Mouse (Mus musculus): ENCODE data around the gene Calhm3. TPM values are rescaled to one million over a fixed set of nuclear protein-coding genes. Genes with fewer than 3 reads are reported as not detected.
"Not testable (repeated sequence)": the region's sequence is repeated elsewhere in the genome, so short reads cannot be mapped to it uniquely, and the experiment has no call there.

Calhm3 gene
- polyA plus RNA-seq, 1 experiment from 2014 or later: not detected

DNA sequence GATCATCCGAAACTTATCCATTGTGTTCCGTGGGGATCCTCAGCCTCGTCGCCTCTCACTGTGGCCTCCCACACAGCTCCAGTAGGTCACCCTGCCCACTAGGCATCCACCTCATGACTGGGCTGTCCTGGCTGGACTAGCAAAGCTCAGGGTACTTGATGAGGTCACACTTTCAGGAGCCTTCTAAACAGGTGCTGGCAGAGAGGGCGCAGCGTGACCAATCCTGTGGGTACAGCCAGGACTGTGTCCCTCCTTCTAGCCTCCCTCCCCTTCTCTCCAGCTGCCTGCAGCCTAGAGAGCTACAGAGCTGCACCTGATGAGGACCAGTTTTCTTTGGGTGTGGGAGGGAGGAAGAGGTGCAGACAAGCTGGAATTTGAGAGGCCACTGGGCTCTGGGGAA lies 13.4 kb downstream of the Calhm3 start, which contains the start of gene Calhm1:
Calhm1 (minus strand) TSS at position 101 of the 400 bp plus-strand sequence.
- DNase-seq: no peak
- 83% methylated on average over 6 of the region's 6 CpGs for WGBS (ENCODE audit: insufficient replicate concordance)
- Histone ChIP-seq H3K4me2 (ENCODE audit: low read depth, low read length) (no peak within 1 kb of the TSS), H3K9ac (replicated peaks) (no peak within 1 kb of the TSS), H3K4me3 (ENCODE audit: low read depth, low read length) (no peak within 1 kb of the TSS), H3K36me3 (replicated peaks; ENCODE audit: insufficient read depth, low read length) (no peaks in the 10 kb centered on the region), H3K27ac (ENCODE audit: low read depth) (no peak within 1 kb of the TSS), H3K4me1 (ENCODE audit: insufficient read depth) (no peaks in the 10 kb centered on the region), H3K27me3 (ENCODE audit: insufficient read depth, low read length) (0 out of 2 replicates have a peak, but pooled peaks cover 3% of the 10 kb centered on the region), H3K9me3 (ENCODE audit: low read length) (no peaks in the 10 kb centered on the region)
- TF ChIP-seq CTCF (IDR thresholded peaks at IDR 0.05; ENCODE audit: low read depth) (no peak), EP300 (IDR thresholded peaks at IDR 0.05; ENCODE audit: low read depth) (no peak)
- ATAC-seq: no peak

DNA sequence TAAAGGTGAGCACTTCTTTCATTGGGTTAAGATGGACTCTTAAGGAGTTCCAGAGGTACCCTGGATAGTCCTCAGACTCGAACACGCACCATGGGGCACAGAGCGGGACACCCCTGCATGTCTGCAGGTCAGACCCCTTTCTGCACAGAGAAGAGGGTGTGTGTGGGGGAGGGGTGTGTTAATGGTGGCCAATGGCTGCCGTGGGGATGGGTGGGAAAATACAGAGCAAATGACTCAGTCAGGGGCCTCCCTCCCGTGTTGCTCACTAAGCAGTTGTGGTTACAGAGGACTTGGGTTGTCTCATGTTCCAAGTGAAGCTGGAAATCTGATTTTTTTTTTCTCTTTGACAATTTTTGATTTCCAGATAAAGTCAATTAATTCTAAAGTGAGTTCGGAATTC lies 15.1 kb downstream of the Calhm3 start:
- Histone ChIP-seq H3K4me1 (ENCODE audit: insufficient read depth) (no peaks in the 10 kb centered on the region), H3K27me3 (ENCODE audit: insufficient read depth, low read length) (0 out of 2 replicates have a peak, but pooled peaks cover 8% of the 10 kb centered on the region), H3K9ac (replicated peaks) (no peak overlapping the region), H3K4me2 (ENCODE audit: low read depth, low read length) (no peak overlapping the region), H3K27ac (ENCODE audit: low read depth) (no peak overlapping the region), H3K9me3 (ENCODE audit: low read length) (no peaks in the 10 kb centered on the region), H3K4me3 (ENCODE audit: low read depth, low read length) (no peak overlapping the region), H3K36me3 (replicated peaks; ENCODE audit: insufficient read depth, low read length) (no peaks in the 10 kb centered on the region)
- ATAC-seq (no peak), DNase-seq (no peak)
- WGBS (ENCODE audit: insufficient replicate concordance): 63% methylated on average over 6 of the region's 6 CpGs
- TF ChIP-seq CTCF (IDR thresholded peaks at IDR 0.05; ENCODE audit: low read depth): no peak
- no peak for TF ChIP-seq EP300 (IDR thresholded peaks at IDR 0.05; ENCODE audit: low read depth)

DNA sequence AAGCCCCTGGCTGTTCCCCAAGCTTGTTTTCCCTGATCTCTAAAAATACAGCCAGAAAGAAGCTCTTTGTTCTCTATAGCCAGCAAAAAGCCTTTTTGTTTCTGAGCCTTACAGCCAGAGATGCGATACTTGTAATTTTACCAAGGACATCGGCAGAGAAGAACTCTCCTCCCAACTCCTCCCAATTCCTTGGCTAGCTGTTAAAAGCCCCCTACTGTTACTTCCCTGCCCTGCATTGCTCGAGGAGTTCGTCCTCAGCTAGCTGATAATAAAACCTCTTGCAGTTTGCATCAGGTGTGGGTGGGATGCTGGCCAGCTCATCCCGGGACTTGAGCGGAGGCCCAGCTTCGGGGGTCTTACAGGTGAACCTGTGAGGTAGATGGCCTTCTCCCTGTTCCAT lies 18.0 kb downstream of the Calhm3 start:
- not testable (repeated sequence) for H3K36me3 ChIP-seq (replicated peaks; ENCODE audit: insufficient read depth, low read length); ATAC-seq; H3K9ac ChIP-seq (replicated peaks); H3K27me3 ChIP-seq (ENCODE audit: insufficient read depth, low read length); DNase-seq; H3K4me3 ChIP-seq (ENCODE audit: low read depth, low read length); H3K4me2 ChIP-seq (ENCODE audit: low read depth, low read length); H3K27ac ChIP-seq (ENCODE audit: low read depth); H3K9me3 ChIP-seq (ENCODE audit: low read length); H3K4me1 ChIP-seq (ENCODE audit: insufficient read depth)
- 54% methylated on average over 7 of the region's 7 CpGs for WGBS (ENCODE audit: insufficient replicate concordance)

DNA sequence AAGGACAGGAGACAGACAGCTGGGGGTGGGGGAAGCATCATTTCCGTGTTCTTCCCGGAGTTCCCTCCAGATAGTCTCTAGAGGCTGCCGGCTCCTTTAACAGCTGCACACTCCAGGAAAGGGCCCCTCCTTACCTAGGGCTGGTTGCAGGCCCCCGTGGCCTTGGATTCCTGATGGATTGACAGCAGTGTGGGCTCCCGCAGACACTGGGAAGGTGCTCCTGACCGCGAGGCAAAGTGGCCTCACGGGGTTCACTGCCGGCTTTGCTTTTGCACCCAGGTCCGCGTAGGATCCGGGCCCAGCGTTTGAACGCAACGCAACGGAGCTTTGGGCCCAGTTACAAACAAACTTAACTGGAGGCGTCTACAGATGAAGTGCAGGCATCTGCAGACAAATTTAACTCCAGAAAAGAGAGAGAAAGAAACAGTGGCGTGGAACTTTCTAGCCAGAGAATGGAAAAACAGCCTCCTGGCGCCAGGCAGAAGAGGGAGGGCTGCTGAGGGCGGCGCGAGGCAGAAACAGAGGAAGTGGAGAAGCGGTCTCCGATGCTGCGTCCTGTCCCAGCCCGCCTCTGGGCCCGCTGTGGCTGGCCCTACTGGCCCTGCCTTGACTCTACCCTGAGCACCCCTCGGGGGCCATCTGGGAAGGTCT lies 19.7 kb downstream of the Calhm3 start, which contains the start of gene Calhm2:
Calhm2 (minus strand) TSS at position 524 of the 651 bp plus-strand sequence.
- no peaks in the 10 kb centered on the region; the same call in 1 of the 2 replicates for H3K36me3 ChIP-seq (replicated peaks; ENCODE audit: insufficient read depth, low read length)
- H3K27me3 ChIP-seq (ENCODE audit: insufficient read depth, low read length): 0 out of 2 replicates have a peak, but pooled peaks cover 8% of the 10 kb centered on the region
- 6% methylated on average over 28 of the region's 28 CpGs for WGBS (ENCODE audit: insufficient replicate concordance)
- peak; percentile 52 for ATAC-seq
- no peaks in the 10 kb centered on the region for H3K9me3 ChIP-seq (ENCODE audit: low read length)
- DNase-seq: peak; percentile 53
- TF ChIP-seq EP300 (IDR thresholded peaks at IDR 0.05; ENCODE audit: low read depth) (no peak), CTCF (IDR thresholded peaks at IDR 0.05; ENCODE audit: low read depth) (no peak)
- peaks cover 8% of the 10 kb centered on the region; the same call in 1 of the 2 replicates for H3K4me1 ChIP-seq (ENCODE audit: insufficient read depth)
- H3K4me3 ChIP-seq (ENCODE audit: low read depth, low read length): peak within 1 kb of the TSS; percentile 45
- H3K9ac ChIP-seq (replicated peaks): peak within 1 kb of the TSS; percentile 63
- peak within 1 kb of the TSS; percentile 81 for H3K27ac ChIP-seq (ENCODE audit: low read depth)
- H3K4me2 ChIP-seq (ENCODE audit: low read depth, low read length): peak within 1 kb of the TSS; percentile 68

DNA sequence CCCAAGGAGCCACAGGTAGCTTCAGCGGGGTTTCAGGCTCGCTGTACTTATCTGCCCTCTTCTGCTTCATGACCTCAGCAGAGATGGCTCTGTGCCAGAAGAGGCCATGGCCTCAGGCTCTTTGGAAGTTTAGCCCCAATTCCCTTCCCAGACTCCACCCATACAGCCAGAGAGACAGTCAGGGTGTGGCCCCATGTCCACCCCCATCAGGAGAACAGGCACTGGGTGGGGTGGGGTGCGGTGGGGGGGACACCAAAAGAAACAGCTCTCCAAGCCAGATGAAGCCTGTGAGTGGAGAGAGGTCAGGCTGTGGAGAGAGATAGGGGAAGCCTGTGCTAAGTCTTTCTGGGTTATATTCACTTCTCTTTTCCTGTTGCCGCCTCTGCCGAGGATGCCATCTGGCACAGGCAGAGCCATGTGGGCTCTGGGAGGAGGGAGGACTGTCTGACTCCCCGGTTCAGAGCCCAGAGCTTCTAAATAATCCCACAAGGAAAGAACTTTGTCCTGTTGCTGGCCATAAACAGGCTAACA lies 20.4 kb downstream of the Calhm3 start:
- H3K4me2 ChIP-seq (ENCODE audit: low read depth, low read length): peak overlapping the region; percentile 68
- 7% methylated on average over 6 of the region's 6 CpGs for WGBS (ENCODE audit: insufficient replicate concordance)
- peak overlapping the region; percentile 81; the same call in 1 of the 2 replicates for H3K27ac ChIP-seq (ENCODE audit: low read depth)
- peak overlapping the region; percentile 63 for H3K9ac ChIP-seq (replicated peaks)
- H3K36me3 ChIP-seq (replicated peaks; ENCODE audit: insufficient read depth, low read length): no peaks in the 10 kb centered on the region; the same call in none of the 2 replicates
- 0 out of 2 replicates have a peak, but pooled peaks cover 8% of the 10 kb centered on the region for H3K27me3 ChIP-seq (ENCODE audit: insufficient read depth, low read length)
- DNase-seq: peak; percentile 74
- peak overlapping the region; percentile 45 for H3K4me3 ChIP-seq (ENCODE audit: low read depth, low read length)
- TF ChIP-seq EP300 (IDR thresholded peaks at IDR 0.05; ENCODE audit: low read depth) (no peak), CTCF (IDR thresholded peaks at IDR 0.05; ENCODE audit: low read depth) (no peak)
- H3K4me1 ChIP-seq (ENCODE audit: insufficient read depth): peaks cover 8% of the 10 kb centered on the region; the same call in 1 of the 2 replicates
- no peaks in the 10 kb centered on the region for H3K9me3 ChIP-seq (ENCODE audit: low read length)
- ATAC-seq: peak; percentile 72

DNA sequence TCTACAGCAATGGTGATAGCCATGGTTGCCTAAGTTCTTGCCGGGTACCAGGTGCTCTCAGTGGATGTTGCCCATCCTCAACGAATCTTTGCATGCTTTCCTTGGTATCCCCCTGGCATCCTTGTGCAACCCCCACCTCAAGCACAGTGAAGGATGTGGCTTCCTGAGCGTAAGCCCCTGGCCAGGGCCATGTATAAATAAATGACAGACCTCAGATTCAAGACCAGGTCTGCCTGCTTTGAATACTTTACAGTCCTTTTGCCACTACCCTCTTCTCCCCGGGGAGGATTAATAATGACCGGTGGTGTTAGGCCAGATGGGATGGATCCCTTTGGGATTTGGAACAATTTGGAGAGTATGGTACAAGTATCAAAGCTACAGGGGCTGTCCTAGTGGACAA lies 21.4 kb downstream of the Calhm3 start:
- no peak overlapping the region for H3K4me3 ChIP-seq (ENCODE audit: low read depth, low read length)
- peaks cover 9% of the 10 kb centered on the region for H3K36me3 ChIP-seq (replicated peaks; ENCODE audit: insufficient read depth, low read length)
- H3K27ac ChIP-seq (ENCODE audit: low read depth): no peak overlapping the region
- 0 out of 2 replicates have a peak, but pooled peaks cover 8% of the 10 kb centered on the region for H3K27me3 ChIP-seq (ENCODE audit: insufficient read depth, low read length)
- H3K4me1 ChIP-seq (ENCODE audit: insufficient read depth): peaks cover 8% of the 10 kb centered on the region; the same call in 1 of the 2 replicates
- TF ChIP-seq EP300 (IDR thresholded peaks at IDR 0.05; ENCODE audit: low read depth) (no peak), CTCF (IDR thresholded peaks at IDR 0.05; ENCODE audit: low read depth) (no peak)
- no peak overlapping the region for H3K9ac ChIP-seq (replicated peaks)
- H3K4me2 ChIP-seq (ENCODE audit: low read depth, low read length): no peak overlapping the region
- 67% methylated on average over 5 of the region's 5 CpGs for WGBS (ENCODE audit: insufficient replicate concordance)
- H3K9me3 ChIP-seq (ENCODE audit: low read length): no peaks in the 10 kb centered on the region
- ATAC-seq (no peak), DNase-seq (no peak)

Data from liver, postnatal 0 days (tissue).